Mouse (Mus musculus) testis, adult 2 months (tissue): ENCODE measurements at regions not wholly inside any gene's neighbourhood (a gene's known extent, or its start where the extent isn't known, plus 50 kb on each side); places are given as distances from the start of the nearest gene placed in this dataset.

Experiments used
- H3K27ac ChIP-seq: fragments of 200-500 bp; 2 replicates; pipeline ENCODE4 v1.5.1; 2012; ENCODE audit warnings: low read depth, low read length; ENCODE audit not compliant: control insufficient read depth, insufficient read depth
- H3K27me3 ChIP-seq: fragments of 200-500 bp; 2 replicates; pipeline ENCODE4 v1.6.1; 2012; ENCODE audit warnings: mild to moderate bottlenecking, low read length, moderate library complexity; ENCODE audit not compliant: control insufficient read depth, insufficient read depth
- H3K36me3 ChIP-seq: fragments of 200-500 bp; 2 replicates; pipeline ENCODE4 v1.6.1; 2012; ENCODE audit warnings: mild to moderate bottlenecking, low read length; ENCODE audit not compliant: control insufficient read depth, insufficient read depth
- H3K4me1 ChIP-seq: fragments of 200-500 bp; 2 replicates; pipeline ENCODE4 v1.6.1; 2012; ENCODE audit warnings: low read length; ENCODE audit not compliant: control insufficient read depth, insufficient read depth
- H3K4me3 ChIP-seq: fragments of 200-500 bp; 2 replicates; pipeline ENCODE4 v1.5.1; 2012; ENCODE audit warnings: low read depth, mild to moderate bottlenecking, low read length, moderate library complexity, mixed read lengths; ENCODE audit not compliant: control insufficient read depth
- CTCF ChIP-seq: fragments of 200-500 bp; IDR thresholded peaks from 2 replicates; pipeline ENCODE4 v1.5.1; 2012; ENCODE audit warnings: low read depth, mild to moderate bottlenecking, inconsistent platforms, low read length, moderate library complexity; ENCODE audit not compliant: control insufficient read depth, insufficient read depth, insufficient replicate concordance
- POLR2A ChIP-seq: fragments of 200-500 bp; IDR thresholded peaks from 2 replicates; pipeline ENCODE4 v1.6.1; 2012; ENCODE audit warnings: low read depth, mild to moderate bottlenecking, inconsistent platforms, low read length, moderate library complexity; ENCODE audit not compliant: control insufficient read depth

GRCm38 (mm10) chr2:74147193-74147592 lies 236.1 kb upstream of the Atp5g3 start:
- Histone ChIP-seq H3K4me1 (no peaks in the 10 kb centered on the region), H3K27me3 (no peaks in the 10 kb centered on the region), H3K4me3 (no peak overlapping the region), H3K36me3 (no peaks in the 10 kb centered on the region), H3K27ac (no peak overlapping the region)
- no peak for TF ChIP-seq CTCF
- no peak for TF ChIP-seq POLR2A

- H3K27me3 ChIP-seq: no peaks in the 10 kb centered on the region
- H3K27ac ChIP-seq: no peak overlapping the region
- TF ChIP-seq CTCF: no peak
- TF ChIP-seq POLR2A: no peak
- no peak overlapping the region for H3K4me3 ChIP-seq
- no peaks in the 10 kb centered on the region for H3K36me3 ChIP-seq
- H3K4me1 ChIP-seq: peaks cover 4% of the 10 kb centered on the region
These were observed 225.5 kb upstream of the Atp5g3 start for GRCm38 (mm10) chr2:74136624-74137003.

- TF ChIP-seq POLR2A: no peak
- no peaks in the 10 kb centered on the region for H3K27me3 ChIP-seq
These were observed 225.0 kb upstream of the Atp5g3 start for GRCm38 (mm10) chr2:74135963-74136623.

GRCm38 (mm10) chr2:74130141-74130588 lies 219.0 kb upstream of the Atp5g3 start:
- H3K4me3 ChIP-seq: no peak overlapping the region
- H3K27me3 ChIP-seq: no peaks in the 10 kb centered on the region
- H3K27ac ChIP-seq: no peak overlapping the region

More at GRCm38 (mm10) chr2:74135963-74136623, 225.0 kb upstream of the Atp5g3 start:
- H3K27ac ChIP-seq: no peak overlapping the region
- peaks cover 4% of the 10 kb centered on the region for H3K4me1 ChIP-seq
- no peak overlapping the region for H3K4me3 ChIP-seq
- H3K36me3 ChIP-seq: no peaks in the 10 kb centered on the region

GRCm38 (mm10) chr2:74128782-74129538 lies 217.8 kb upstream of the Atp5g3 start:
- Histone ChIP-seq H3K4me3 (no peak overlapping the region), H3K27ac (no peak overlapping the region), H3K4me1 (no peaks in the 10 kb centered on the region), H3K27me3 (no peaks in the 10 kb centered on the region), H3K36me3 (no peaks in the 10 kb centered on the region)
- TF ChIP-seq POLR2A (no peak), CTCF (no peak)

More at GRCm38 (mm10) chr2:74130141-74130588, 219.0 kb upstream of the Atp5g3 start:
- Histone ChIP-seq H3K36me3 (no peaks in the 10 kb centered on the region), H3K4me1 (no peaks in the 10 kb centered on the region)
- no peak for TF ChIP-seq POLR2A
- no peak for TF ChIP-seq CTCF

- Histone ChIP-seq H3K36me3 (no peaks in the 10 kb centered on the region), H3K4me1 (no peaks in the 10 kb centered on the region), H3K27ac (no peak overlapping the region), H3K27me3 (no peaks in the 10 kb centered on the region), H3K4me3 (no peak overlapping the region)
- no peak for TF ChIP-seq POLR2A
- TF ChIP-seq CTCF: no peak
These were observed 216.0 kb upstream of the Atp5g3 start for GRCm38 (mm10) chr2:74127136-74127535.

GRCm38 (mm10) chr2:74124252-74124651 lies 213.1 kb upstream of the Atp5g3 start:
- Histone ChIP-seq H3K4me3 (no peak overlapping the region), H3K36me3 (no peaks in the 10 kb centered on the region), H3K27ac (no peak overlapping the region), H3K27me3 (no peaks in the 10 kb centered on the region), H3K4me1 (no peaks in the 10 kb centered on the region)
- TF ChIP-seq POLR2A: no peak
- TF ChIP-seq CTCF: no peak
